Mouse (Mus musculus) midbrain, embryonic 15.5 days (tissue): Measurements from ENCODE around the gene Fxyd2. TPM values are rescaled to one million over a fixed set of nuclear protein-coding genes. Genes with fewer than 3 reads are reported as not detected.
A peak's percentile ranks its signal among the peaks of the same experiment; 100 is the strongest.

Experiments
- ATAC-seq: fragments of 200-750 bp; cut with Nextera tagmentation; replicated peaks from 2 replicates; pipeline ENCODE4 v1.8.0; 2017; ENCODE audit warnings: moderate TSS enrichment
- H3K27ac ChIP-seq: fragments of 300-500 bp; sonication (generic); 2 replicates; pipeline ENCODE4 v1.5.1; 2015; ENCODE audit warnings: mild to moderate bottlenecking, inconsistent platforms
- H3K27me3 ChIP-seq: fragments of 300-500 bp; sonication (generic); replicated peaks from 2 replicates; pipeline ENCODE4 v1.6.1; 2015; ENCODE audit warnings: inconsistent platforms
- H3K36me3 ChIP-seq: fragments of 300-500 bp; sonication (generic); replicated peaks from 2 replicates; pipeline ENCODE4 v1.6.1; 2015; ENCODE audit warnings: inconsistent platforms
- H3K4me1 ChIP-seq: fragments of 300-500 bp; sonication (generic); 2 replicates; pipeline ENCODE4 v1.6.1; 2015; ENCODE audit warnings: inconsistent platforms
- H3K4me2 ChIP-seq: fragments of 300-500 bp; sonication (generic); 2 replicates; pipeline ENCODE4 v1.6.1; 2015; ENCODE audit warnings: inconsistent platforms, mild to moderate bottlenecking, moderate library complexity
- H3K4me3 ChIP-seq: fragments of 300-500 bp; sonication (generic); 2 replicates; pipeline ENCODE4 v1.5.1; 2015; ENCODE audit warnings: mild to moderate bottlenecking, inconsistent platforms
- H3K9ac ChIP-seq: fragments of 300-500 bp; sonication (generic); 2 replicates; pipeline ENCODE4 v1.6.1; 2015; ENCODE audit warnings: mild to moderate bottlenecking, inconsistent platforms
- H3K9me3 ChIP-seq: fragments of 300-500 bp; sonication (generic); 2 replicates; pipeline ENCODE4 v1.6.1; 2016; ENCODE audit warnings: inconsistent platforms
- WGBS: fragments of 180-500 bp; shearing (Covaris S2); methylation state at CpG from one replicate; pipeline ENCODE4 v1.1.7; 2015; ENCODE audit warnings: mixed read lengths; 5-methylcytosine and 5-hydroxymethylcytosine counted together
- polyA plus RNA-seq: library from polyadenylated mRNA; unstranded; fragments of >200 nt; fragmentation: Nextera tagmentation; extraction: Ambion mirVana; gene quantifications from 2 replicates; pipeline ENCODE4 v1.2.1, GENCODE M21; 2015

Gene Fxyd2
- polyA plus RNA-seq, result 10.4 and 11.4 TPM in 2 replicates

- Histone ChIP-seq H3K9me3 (no peaks in the 10 kb centered on the region), H3K9ac (no peak within 1 kb of the TSS), H3K4me1 (no peaks in the 10 kb centered on the region), H3K27me3 (no peaks in the 10 kb centered on the region), H3K27ac (no peak within 1 kb of the TSS), H3K4me2 (no peak within 1 kb of the TSS), H3K36me3 (peaks cover 11% of the 10 kb centered on the region; the same call in 1 of the 2 replicates), H3K4me3 (no peak within 1 kb of the TSS)
- ATAC-seq, result no peak
- WGBS, result 79% methylated on average over 4 of the region's 4 CpGs
Measured at GRCm38 (mm10) chr9:45399434-45399833, at the start of gene Fxyd2. Gene Fxyd2 (plus strand): TSS chr9:45399669.

- no peak for ATAC-seq
- WGBS, result 46% methylated on average over 5 of the region's 5 CpGs
- no peak overlapping the region for H3K27ac ChIP-seq
- no peak overlapping the region for H3K4me3 ChIP-seq
- H3K36me3 ChIP-seq, result no peaks in the 10 kb centered on the region
- no peaks in the 10 kb centered on the region for H3K27me3 ChIP-seq
- no peaks in the 10 kb centered on the region for H3K4me1 ChIP-seq
- H3K4me2 ChIP-seq, result no peak overlapping the region
- H3K9me3 ChIP-seq, result no peaks in the 10 kb centered on the region
- no peak overlapping the region for H3K9ac ChIP-seq
Measured at GRCm38 (mm10) chr9:45349851-45350250, 49.6 kb upstream of the Fxyd2 start.

- WGBS, result 93% methylated on average over 2 of the region's 2 CpGs
- Histone ChIP-seq H3K27ac (no peak overlapping the region), H3K36me3 (no peaks in the 10 kb centered on the region), H3K9ac (no peak overlapping the region), H3K27me3 (no peaks in the 10 kb centered on the region), H3K4me3 (no peak overlapping the region), H3K4me1 (no peaks in the 10 kb centered on the region), H3K9me3 (no peaks in the 10 kb centered on the region), H3K4me2 (no peak overlapping the region)
- ATAC-seq, result no peak
Measured at GRCm38 (mm10) chr9:45355192-45355591, 44.3 kb upstream of the Fxyd2 start.

- Histone ChIP-seq H3K27me3 (no peaks in the 10 kb centered on the region), H3K9ac (no peak overlapping the region), H3K36me3 (no peaks in the 10 kb centered on the region), H3K4me2 (no peak overlapping the region), H3K4me1 (no peaks in the 10 kb centered on the region), H3K4me3 (no peak overlapping the region), H3K27ac (no peak overlapping the region), H3K9me3 (no peaks in the 10 kb centered on the region)
- 82% methylated on average over 7 of the region's 7 CpGs for WGBS
- ATAC-seq, result no peak
Measured at GRCm38 (mm10) chr9:45358356-45358755, 41.1 kb upstream of the Fxyd2 start.

- Histone ChIP-seq H3K9ac (no peak overlapping the region), H3K4me3 (no peak overlapping the region), H3K4me2 (no peak overlapping the region), H3K27ac (no peak overlapping the region), H3K36me3 (no peaks in the 10 kb centered on the region), H3K27me3 (no peaks in the 10 kb centered on the region), H3K4me1 (no peaks in the 10 kb centered on the region), H3K9me3 (no peaks in the 10 kb centered on the region)
- ATAC-seq, result no peak
- 36% methylated on average over 2 of the region's 2 CpGs for WGBS
Measured at GRCm38 (mm10) chr9:45362051-45362461, 37.4 kb upstream of the Fxyd2 start.

GRCm38 (mm10) chr9:45363639-45364214 is 35.7 kb upstream of the Fxyd2 start:
- no peak overlapping the region for H3K9ac ChIP-seq
- no peak overlapping the region for H3K27ac ChIP-seq
- ATAC-seq, result no peak
- H3K4me3 ChIP-seq, result no peak overlapping the region
- no peaks in the 10 kb centered on the region for H3K9me3 ChIP-seq
- no peak overlapping the region for H3K4me2 ChIP-seq
- H3K27me3 ChIP-seq, result no peaks in the 10 kb centered on the region
- no peaks in the 10 kb centered on the region for H3K36me3 ChIP-seq
- 51% methylated on average over 7 of the region's 7 CpGs for WGBS
- no peaks in the 10 kb centered on the region for H3K4me1 ChIP-seq

- no peaks in the 10 kb centered on the region for H3K27me3 ChIP-seq
- H3K4me2 ChIP-seq, result no peak overlapping the region
- no peaks in the 10 kb centered on the region for H3K36me3 ChIP-seq
- no peaks in the 10 kb centered on the region for H3K9me3 ChIP-seq
- no peak overlapping the region for H3K4me3 ChIP-seq
- H3K27ac ChIP-seq, result no peak overlapping the region
- H3K9ac ChIP-seq, result no peak overlapping the region
- no peak for ATAC-seq
- peaks cover 20% of the 10 kb centered on the region for H3K4me1 ChIP-seq
- 82% methylated on average over 8 of the region's 8 CpGs for WGBS
Measured at GRCm38 (mm10) chr9:45367716-45368115, 31.8 kb upstream of the Fxyd2 start.

GRCm38 (mm10) chr9:45368341-45368901 is 31.0 kb upstream of the Fxyd2 start:
- ATAC-seq, result no peak
- H3K4me1 ChIP-seq, result peaks cover 26% of the 10 kb centered on the region
- H3K4me3 ChIP-seq, result no peak overlapping the region
- 79% methylated on average over 5 of the region's 5 CpGs for WGBS
- H3K4me2 ChIP-seq, result no peak overlapping the region
- no peak overlapping the region for H3K9ac ChIP-seq
- H3K27me3 ChIP-seq, result no peaks in the 10 kb centered on the region
- H3K27ac ChIP-seq, result no peak overlapping the region
- H3K9me3 ChIP-seq, result no peaks in the 10 kb centered on the region
- no peaks in the 10 kb centered on the region for H3K36me3 ChIP-seq

- peak within 1 kb of the TSS; percentile 91 for H3K27ac ChIP-seq
- no peaks in the 10 kb centered on the region for H3K27me3 ChIP-seq
- H3K36me3 ChIP-seq, result no peaks in the 10 kb centered on the region
- H3K4me2 ChIP-seq, result peak within 1 kb of the TSS; percentile 52
- H3K4me1 ChIP-seq, result peaks cover 33% of the 10 kb centered on the region
- H3K4me3 ChIP-seq, result peak within 1 kb of the TSS; percentile 65
- ATAC-seq, result peak; percentile 68
- H3K9me3 ChIP-seq, result no peaks in the 10 kb centered on the region
- under 1% methylated on average over 28 of the region's 28 CpGs for WGBS
- H3K9ac ChIP-seq, result peak within 1 kb of the TSS; percentile 63
Measured at GRCm38 (mm10) chr9:45370117-45370561, 29.3 kb upstream of the Fxyd2 start, which contains the start of gene Fxyd6. Gene Fxyd6 (plus strand): TSS chr9:45370185.

- WGBS, result 1% methylated on average over 25 of the region's 25 CpGs
- H3K27me3 ChIP-seq, result no peaks in the 10 kb centered on the region
- H3K4me1 ChIP-seq, result peaks cover 34% of the 10 kb centered on the region
- peak overlapping the region; percentile 91 for H3K27ac ChIP-seq
- H3K4me2 ChIP-seq, result peak overlapping the region; percentile 52
- no peaks in the 10 kb centered on the region for H3K36me3 ChIP-seq
- H3K9ac ChIP-seq, result peak overlapping the region; percentile 63
- ATAC-seq, result peak; percentile 48
- H3K4me3 ChIP-seq, result peak overlapping the region; percentile 65
- H3K9me3 ChIP-seq, result no peaks in the 10 kb centered on the region
Measured at GRCm38 (mm10) chr9:45370616-45371336, 28.7 kb upstream of the Fxyd2 start.

GRCm38 (mm10) chr9:45371337-45371707 is 28.1 kb upstream of the Fxyd2 start:
- Histone ChIP-seq H3K9me3 (no peaks in the 10 kb centered on the region), H3K36me3 (no peaks in the 10 kb centered on the region), H3K27ac (peak overlapping the region; percentile 91), H3K4me1 (peaks cover 40% of the 10 kb centered on the region), H3K4me2 (peak overlapping the region; percentile 52), H3K9ac (peak overlapping the region; percentile 63), H3K4me3 (peak overlapping the region; percentile 65), H3K27me3 (no peaks in the 10 kb centered on the region)
- ATAC-seq, result peak; percentile 78
- 0% methylated on average over 2 of the region's 2 CpGs for WGBS

GRCm38 (mm10) chr9:45373896-45374295 is 25.6 kb upstream of the Fxyd2 start:
- H3K9me3 ChIP-seq, result no peaks in the 10 kb centered on the region
- peaks cover 46% of the 10 kb centered on the region for H3K4me1 ChIP-seq
- no peak for ATAC-seq
- H3K27ac ChIP-seq, result no peak overlapping the region
- no peak overlapping the region for H3K9ac ChIP-seq
- H3K4me3 ChIP-seq, result no peak overlapping the region
- no peaks in the 10 kb centered on the region for H3K27me3 ChIP-seq
- 89% methylated on average over 3 of the region's 3 CpGs for WGBS
- no peaks in the 10 kb centered on the region for H3K36me3 ChIP-seq
- H3K4me2 ChIP-seq, result no peak overlapping the region
